Mouse (Mus musculus): ENCODE data around the gene Gbgt1. TPM values are rescaled to one million over a fixed set of nuclear protein-coding genes. Genes with fewer than 3 reads are reported as not detected.

Gbgt1 gene
- polyA plus RNA-seq, 1 experiment: not detected

- no peak overlapping the region for H3K4me2 ChIP-seq (ENCODE audit: low read depth)
- no peak overlapping the region for H3ac ChIP-seq (ENCODE audit: control insufficient read depth, insufficient read length)
- H3K36me3 ChIP-seq (ENCODE audit: control insufficient read depth, insufficient read depth): no peaks in the 10 kb centered on the region
- H3K79me2 ChIP-seq (ENCODE audit: control insufficient read depth, insufficient read depth): no peaks in the 10 kb centered on the region
- TF ChIP-seq MAX (IDR thresholded peaks at IDR 0.05; ENCODE audit: low read depth) (no peak), CEBPB (IDR thresholded peaks at IDR 0.05; ENCODE audit: insufficient read depth, poor library complexity, severe bottlenecking) (no peak), SRF (IDR thresholded peaks at IDR 0.05; ENCODE audit: control insufficient read depth, insufficient read length, low read depth) (no peak), E2F4 (IDR thresholded peaks at IDR 0.05; ENCODE audit: insufficient read depth) (no peak), TCF12 (IDR thresholded peaks at IDR 0.05; ENCODE audit: insufficient read depth, poor library complexity, severe bottlenecking) (no peak), USF1 (IDR thresholded peaks at IDR 0.05; ENCODE audit: low read depth) (no peak), TCF3 (IDR thresholded peaks at IDR 0.05; ENCODE audit: insufficient read length, low read depth) (no peak), REST (IDR thresholded peaks at IDR 0.05; ENCODE audit: insufficient read depth, insufficient read length) (no peak), MYOG (IDR thresholded peaks at IDR 0.05; ENCODE audit: control insufficient read depth in 1 of 3, insufficient read depth in 1 of 3, insufficient read length in 2 of 3, low read depth in 2 of 3) (no peak)
- H3K4me3 ChIP-seq: no peak overlapping the region
- H3K27me3 ChIP-seq (ENCODE audit: control insufficient read depth, insufficient read depth, insufficient read length): no peaks in the 10 kb centered on the region
Measured at GRCm38 (mm10) chr2:28494521-28494920, 2.2 kb upstream of the Gbgt1 start.

GRCm38 (mm10) chr2:28495207-28495756 lies 1.4 kb upstream of the Gbgt1 start:
- H3K4me2 ChIP-seq (ENCODE audit: low read depth): peak overlapping the region; percentile 55
- TF ChIP-seq CEBPB (IDR thresholded peaks at IDR 0.05; ENCODE audit: insufficient read depth, poor library complexity, severe bottlenecking): no peak
- TF ChIP-seq MYOD1 (IDR thresholded peaks at IDR 0.05; ENCODE audit: control insufficient read depth in 1 of 3, insufficient read length in 2 of 3, low read depth in 2 of 3): no peak
- TF ChIP-seq E2F4 (IDR thresholded peaks at IDR 0.05; ENCODE audit: insufficient read depth): no peak
- no peak for TF ChIP-seq REST (IDR thresholded peaks at IDR 0.05; ENCODE audit: insufficient read depth, insufficient read length)
- no peak for TF ChIP-seq USF1 (IDR thresholded peaks at IDR 0.05; ENCODE audit: low read depth)
- no peak for TF ChIP-seq POLR2A (IDR thresholded peaks at IDR 0.05; ENCODE audit: insufficient read length, low read depth)
- TF ChIP-seq SRF (IDR thresholded peaks at IDR 0.05; ENCODE audit: control insufficient read depth, insufficient read length, low read depth): no peak
- no peak for TF ChIP-seq MAX (IDR thresholded peaks at IDR 0.05; ENCODE audit: low read depth)
- TF ChIP-seq TCF12 (IDR thresholded peaks at IDR 0.05; ENCODE audit: insufficient read depth, poor library complexity, severe bottlenecking): no peak
- no peak for TF ChIP-seq POLR2AphosphoS2 (IDR thresholded peaks at IDR 0.05; ENCODE audit: insufficient read length, low read depth)
- TF ChIP-seq MYOG (IDR thresholded peaks at IDR 0.05; ENCODE audit: control insufficient read depth in 1 of 3, insufficient read depth in 1 of 3, insufficient read length in 2 of 3, low read depth in 2 of 3): no peak
- TF ChIP-seq TCF3 (IDR thresholded peaks at IDR 0.05; ENCODE audit: insufficient read length, low read depth): no peak
- no peaks in the 10 kb centered on the region for H3K36me3 ChIP-seq (ENCODE audit: control insufficient read depth, insufficient read depth)
- no peaks in the 10 kb centered on the region for H3K27me3 ChIP-seq (ENCODE audit: control insufficient read depth, insufficient read depth, insufficient read length)
- no peaks in the 10 kb centered on the region for H3K79me2 ChIP-seq (ENCODE audit: control insufficient read depth, insufficient read depth)
- H3K4me3 ChIP-seq: no peak overlapping the region
- no peak overlapping the region for H3ac ChIP-seq (ENCODE audit: control insufficient read depth, insufficient read length)

- H3K4me3 ChIP-seq: no peak overlapping the region
- no peaks in the 10 kb centered on the region for H3K79me2 ChIP-seq (ENCODE audit: control insufficient read depth, insufficient read depth)
- no peaks in the 10 kb centered on the region for H3K36me3 ChIP-seq (ENCODE audit: control insufficient read depth, insufficient read depth)
- no peaks in the 10 kb centered on the region for H3K27me3 ChIP-seq (ENCODE audit: control insufficient read depth, insufficient read depth, insufficient read length)
- no peak overlapping the region for H3ac ChIP-seq (ENCODE audit: control insufficient read depth, insufficient read length)
- H3K4me2 ChIP-seq (ENCODE audit: low read depth): peak overlapping the region; percentile 55
- TF ChIP-seq CEBPB (IDR thresholded peaks at IDR 0.05; ENCODE audit: insufficient read depth, poor library complexity, severe bottlenecking): no peak
- TF ChIP-seq USF1 (IDR thresholded peaks at IDR 0.05; ENCODE audit: low read depth): no peak
- TF ChIP-seq MAX (IDR thresholded peaks at IDR 0.05; ENCODE audit: low read depth): no peak
- TF ChIP-seq MYOG (IDR thresholded peaks at IDR 0.05; ENCODE audit: control insufficient read depth in 1 of 3, insufficient read depth in 1 of 3, insufficient read length in 2 of 3, low read depth in 2 of 3): no peak
- TF ChIP-seq SRF (IDR thresholded peaks at IDR 0.05; ENCODE audit: control insufficient read depth, insufficient read length, low read depth): no peak
- TF ChIP-seq TCF3 (IDR thresholded peaks at IDR 0.05; ENCODE audit: insufficient read length, low read depth): no peak
- TF ChIP-seq POLR2A (IDR thresholded peaks at IDR 0.05; ENCODE audit: insufficient read length, low read depth): no peak
- no peak for TF ChIP-seq MYOD1 (IDR thresholded peaks at IDR 0.05; ENCODE audit: control insufficient read depth in 1 of 3, insufficient read length in 2 of 3, low read depth in 2 of 3)
- no peak for TF ChIP-seq REST (IDR thresholded peaks at IDR 0.05; ENCODE audit: insufficient read depth, insufficient read length)
- TF ChIP-seq E2F4 (IDR thresholded peaks at IDR 0.05; ENCODE audit: insufficient read depth): no peak
Measured at GRCm38 (mm10) chr2:28495801-28496595, 693 bp upstream of the Gbgt1 start.

GRCm38 (mm10) chr2:28497561-28497960 lies 870 bp downstream of the Gbgt1 start:
- Histone ChIP-seq H3K27me3 (ENCODE audit: control insufficient read depth, insufficient read depth, insufficient read length) (no peaks in the 10 kb centered on the region), H3K79me2 (ENCODE audit: control insufficient read depth, insufficient read depth) (no peaks in the 10 kb centered on the region), H3ac (ENCODE audit: control insufficient read depth, insufficient read length) (no peak overlapping the region), H3K4me2 (ENCODE audit: low read depth) (no peak overlapping the region), H3K36me3 (ENCODE audit: control insufficient read depth, insufficient read depth) (no peaks in the 10 kb centered on the region), H3K4me3 (no peak overlapping the region)
- TF ChIP-seq USF1 (IDR thresholded peaks at IDR 0.05; ENCODE audit: low read depth): no peak
- no peak for TF ChIP-seq CEBPB (IDR thresholded peaks at IDR 0.05; ENCODE audit: insufficient read depth, poor library complexity, severe bottlenecking)
- TF ChIP-seq POLR2AphosphoS2 (IDR thresholded peaks at IDR 0.05; ENCODE audit: insufficient read length, low read depth): no peak
- TF ChIP-seq TCF3 (IDR thresholded peaks at IDR 0.05; ENCODE audit: insufficient read length, low read depth): no peak
- no peak for TF ChIP-seq MAX (IDR thresholded peaks at IDR 0.05; ENCODE audit: low read depth)
- no peak for TF ChIP-seq MYOD1 (IDR thresholded peaks at IDR 0.05; ENCODE audit: control insufficient read depth in 1 of 3, insufficient read length in 2 of 3, low read depth in 2 of 3)
- TF ChIP-seq POLR2A (IDR thresholded peaks at IDR 0.05; ENCODE audit: insufficient read length, low read depth): no peak
- TF ChIP-seq SRF (IDR thresholded peaks at IDR 0.05; ENCODE audit: control insufficient read depth, insufficient read length, low read depth): no peak
